Mouse (Mus musculus) ES-Bruce4 (cell line): ENCODE data around the gene Sec31a.

ENCODE experiments used
- CTCF ChIP-seq: IDR thresholded peaks from one replicate; pipeline ENCODE4 v1.8.1; 2011; ENCODE audit warnings: low read depth, low read length
- POLR2A ChIP-seq: IDR thresholded peaks from one replicate; pipeline ENCODE4 v1.8.1; 2011; ENCODE audit warnings: low read length; ENCODE audit not compliant: insufficient read depth

GRCm38 (mm10) chr5:100334686-100335085 is 81.3 kb downstream of the Sec31a start:
- TF ChIP-seq CTCF (no peak), POLR2A (no peak)
